Mouse (Mus musculus) 3T3-L1 (cell line): ENCODE measurements around the gene Pepd.

Source experiments
- DNase-seq: peaks from one replicate; pipeline ENCODE4 v3.0.0-alpha.2; 2015; ENCODE audit warnings: low read depth, low spot score

Gene Pepd

DNA sequence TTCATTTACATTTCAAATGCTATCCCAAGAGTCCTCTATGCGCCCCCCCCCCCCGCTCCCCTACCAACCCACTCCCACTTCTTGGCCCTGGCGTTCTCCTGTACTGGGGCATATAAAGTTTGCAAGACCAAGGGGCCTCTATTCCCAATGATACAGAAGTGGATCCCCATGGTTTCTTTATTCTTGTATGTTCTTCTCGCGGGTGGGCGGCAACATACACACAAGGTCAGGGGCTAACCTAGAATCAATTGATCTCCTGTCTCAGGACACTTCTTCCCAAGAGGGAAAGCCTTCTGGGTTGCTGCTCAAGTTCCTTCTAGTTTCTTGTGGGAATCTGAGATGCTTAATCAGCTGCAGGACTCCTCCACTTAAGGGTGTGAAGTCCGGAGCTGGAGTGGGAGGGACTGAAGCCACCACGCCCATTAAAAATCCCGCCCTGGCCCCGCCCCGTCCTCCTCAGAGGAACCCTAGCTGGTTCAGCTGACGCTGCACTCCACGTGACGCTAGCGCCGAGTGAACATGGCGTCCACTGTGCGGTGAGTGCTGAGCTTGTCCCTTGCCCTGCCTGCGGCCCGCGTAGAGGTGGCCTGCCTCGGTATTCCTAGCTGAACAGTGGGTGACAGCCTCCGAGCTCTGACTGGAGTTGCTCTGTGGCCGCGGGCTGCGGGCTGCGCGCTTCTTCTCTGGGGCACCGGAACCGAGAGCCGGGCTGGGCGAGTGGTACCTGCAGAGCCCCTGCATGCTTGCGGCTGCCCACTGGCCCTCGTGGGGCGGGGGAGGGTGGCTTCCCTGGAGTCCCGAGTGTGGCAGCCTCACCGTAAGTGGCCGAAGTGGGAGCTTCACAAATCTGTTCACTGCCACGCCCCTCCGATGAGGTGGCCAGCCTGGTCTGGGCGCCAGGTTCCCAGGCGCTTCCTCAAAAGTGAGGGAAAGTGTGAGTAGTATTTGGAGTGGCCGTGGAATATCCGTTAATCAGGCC, at the start of gene Pepd:
Gene Pepd, plus strand, starts transcription at position 461 of the 979 bp plus-strand sequence.
- peak; percentile 91 for DNase-seq

DNA sequence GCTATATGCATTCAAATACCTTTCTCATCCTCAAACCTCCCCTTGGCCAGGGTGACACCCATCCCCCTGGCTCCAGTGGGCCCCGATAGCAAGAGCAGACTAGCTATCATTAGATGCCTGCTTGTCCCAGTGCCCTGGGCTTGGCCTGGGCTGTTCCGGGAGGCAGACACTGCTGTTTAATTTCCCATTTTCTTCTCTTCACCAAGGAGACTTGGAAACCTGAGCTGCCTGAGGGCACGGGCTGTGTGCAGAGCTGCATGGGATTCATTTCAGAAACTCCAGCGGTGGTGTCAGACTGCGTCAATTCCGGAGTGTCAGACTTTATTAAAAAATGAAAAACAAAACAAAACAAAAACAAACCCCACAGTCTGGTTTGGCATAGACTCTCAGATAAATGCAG, 44.9 kb upstream of the Pepd start:
- DNase-seq = no peak

DNA sequence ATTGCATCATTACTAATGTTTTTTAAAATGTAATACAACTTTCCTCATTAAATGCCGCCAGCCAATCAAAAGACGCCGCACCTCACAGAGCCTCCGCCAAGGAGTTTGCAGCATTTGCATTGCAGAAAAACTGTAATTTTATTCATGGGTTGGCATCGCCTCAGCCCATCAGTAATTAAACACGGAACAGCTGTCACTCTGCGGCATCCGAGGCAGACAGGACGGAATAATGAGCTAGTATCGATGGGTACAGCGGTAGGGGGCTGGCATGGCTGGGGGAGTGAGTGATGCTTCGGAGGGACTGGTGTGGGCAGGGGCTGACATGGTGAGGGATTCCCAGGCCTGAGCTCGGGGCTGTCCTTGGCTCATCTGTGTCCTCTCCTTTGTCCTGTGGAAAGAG, 42.5 kb upstream of the Pepd start:
- DNase-seq = no peak

DNA sequence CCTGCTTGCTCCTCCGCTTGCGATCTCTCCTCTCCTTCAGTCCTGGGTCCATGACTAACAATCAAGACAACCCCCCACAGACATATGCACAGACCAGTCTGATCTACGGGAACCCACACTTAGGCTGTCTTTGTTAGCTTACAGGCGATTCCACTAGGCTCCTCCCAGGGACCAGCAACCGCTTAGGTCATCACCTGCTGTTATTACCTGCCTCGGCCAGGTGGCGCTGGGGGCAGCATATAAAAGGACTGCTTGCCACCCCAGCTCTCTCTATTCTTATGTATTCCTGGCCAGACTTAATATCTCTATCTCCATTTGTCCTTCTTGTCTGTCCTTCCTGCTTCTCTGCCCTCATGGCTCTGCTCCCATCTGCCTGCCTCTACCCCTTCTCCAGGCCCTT, 35.4 kb upstream of the Pepd start:
- DNase-seq = no peak

DNA sequence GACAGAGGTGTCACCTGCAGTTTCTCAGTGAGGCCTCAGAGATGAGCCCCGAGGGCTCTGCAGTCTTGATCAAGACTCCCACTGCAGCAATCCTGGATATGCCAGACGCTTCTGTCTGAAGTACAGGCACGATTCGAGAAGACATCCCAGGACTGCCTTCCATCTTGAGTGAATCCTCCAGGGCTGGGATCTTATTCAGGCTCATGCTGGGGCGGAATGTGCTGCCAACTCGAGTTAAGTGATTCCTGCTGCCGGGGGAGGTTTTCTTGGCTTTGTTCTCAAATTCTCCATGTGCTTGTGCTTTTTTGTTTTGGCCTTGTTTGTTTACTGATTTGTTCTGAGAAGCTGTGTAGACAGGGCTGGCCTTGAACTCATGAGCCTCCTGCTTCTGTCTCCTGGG, 34.4 kb upstream of the Pepd start:
- DNase-seq = no peak

DNA sequence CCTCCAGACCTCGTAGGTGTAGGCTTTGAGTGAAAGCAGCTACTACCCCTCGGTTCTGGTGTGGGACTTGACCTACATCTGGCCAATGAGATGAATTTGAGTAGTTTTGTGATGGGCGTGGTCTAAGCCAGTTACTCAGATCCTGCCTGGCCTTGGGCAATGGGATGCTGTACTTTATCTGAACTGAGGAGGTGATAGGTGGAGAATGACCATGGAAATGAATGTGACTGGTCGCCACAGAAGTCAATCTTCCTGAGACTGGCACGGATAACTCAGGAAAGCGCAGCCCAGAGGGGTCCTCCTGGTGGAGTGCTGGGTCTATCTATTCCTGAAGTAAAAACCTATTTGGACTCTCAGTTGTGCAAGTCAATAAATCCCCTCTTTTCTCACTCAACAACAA, 23.7 kb upstream of the Pepd start:
- no peak for DNase-seq

DNA sequence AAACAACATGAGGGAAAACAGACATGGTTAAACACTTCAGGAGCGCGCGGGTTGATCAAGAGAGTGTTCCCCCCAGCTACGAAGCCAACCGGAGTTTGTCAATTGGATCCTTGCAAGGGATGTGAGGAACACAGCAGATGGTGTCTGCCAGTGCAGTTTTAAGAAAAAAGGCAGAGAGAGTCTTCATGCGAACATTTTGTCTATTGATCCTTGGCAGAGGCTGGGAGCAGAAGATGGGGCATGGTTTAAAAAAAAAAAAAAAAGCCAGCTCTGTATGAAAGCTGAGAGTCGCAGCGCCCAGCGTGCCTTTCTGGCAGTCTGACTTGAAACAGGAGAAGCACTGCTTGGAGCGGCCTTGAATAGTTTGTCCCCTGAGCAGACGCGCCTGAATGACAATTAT, 23.3 kb upstream of the Pepd start:
- no peak for DNase-seq

DNA sequence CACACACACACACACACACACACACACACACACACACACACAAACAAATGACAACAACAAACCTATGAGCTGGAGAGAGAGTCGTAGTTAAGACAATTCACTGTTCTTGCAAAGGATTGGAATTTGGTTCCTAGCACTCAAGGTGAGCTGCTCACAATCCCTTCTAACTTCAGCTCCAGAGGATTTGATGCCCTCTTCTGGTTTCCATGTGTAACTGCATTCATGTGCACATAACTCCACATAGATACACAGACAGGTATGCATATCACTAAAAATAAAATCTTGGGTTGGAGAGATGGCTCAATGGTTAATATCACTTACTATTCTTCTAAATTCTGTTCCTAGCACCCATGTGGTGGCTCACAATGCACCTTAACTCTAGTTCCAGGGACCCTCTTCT, 19.3 kb upstream of the Pepd start:
- DNase-seq = no peak

DNA sequence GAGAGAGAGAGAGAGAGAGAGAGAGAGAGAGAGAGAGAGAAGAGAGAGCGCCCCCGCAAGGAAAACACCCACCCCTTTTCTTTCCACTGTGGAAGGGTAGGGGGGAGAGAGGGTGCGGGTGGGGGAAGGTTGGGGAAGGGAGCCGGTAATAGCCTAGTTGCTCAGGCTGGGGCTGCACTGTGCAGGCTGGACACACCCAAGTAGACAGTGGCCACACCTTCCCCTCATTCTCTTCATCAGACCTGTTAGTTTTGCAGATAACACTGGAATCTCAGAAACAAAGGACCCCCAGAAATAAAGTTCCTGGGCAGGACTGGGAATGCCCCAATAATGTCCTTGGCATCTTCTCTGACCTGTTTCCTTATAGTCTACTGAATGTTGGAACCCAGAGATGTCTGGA, 15.7 kb upstream of the Pepd start:
- DNase-seq = no peak

DNA sequence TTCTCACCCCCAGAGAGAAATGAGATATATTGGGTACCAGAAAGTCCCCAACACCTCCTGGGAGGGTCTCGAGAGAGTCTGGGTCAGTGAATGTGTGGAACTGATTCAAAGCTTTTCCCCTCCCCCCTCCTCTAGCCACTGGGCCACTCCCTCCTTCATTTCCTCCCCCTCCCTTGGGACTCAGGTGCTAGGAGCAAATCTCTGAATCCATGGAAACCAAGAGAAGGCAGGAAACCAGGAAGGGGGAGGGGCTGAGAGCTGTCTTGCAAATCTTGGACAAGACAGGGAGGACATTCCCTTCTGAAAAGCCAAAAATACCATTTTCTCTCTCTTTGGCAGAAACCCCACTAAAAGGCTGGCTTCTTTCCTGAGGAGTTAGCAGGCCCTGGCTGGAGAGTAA, 15.1 kb upstream of the Pepd start:
- no peak for DNase-seq

DNA sequence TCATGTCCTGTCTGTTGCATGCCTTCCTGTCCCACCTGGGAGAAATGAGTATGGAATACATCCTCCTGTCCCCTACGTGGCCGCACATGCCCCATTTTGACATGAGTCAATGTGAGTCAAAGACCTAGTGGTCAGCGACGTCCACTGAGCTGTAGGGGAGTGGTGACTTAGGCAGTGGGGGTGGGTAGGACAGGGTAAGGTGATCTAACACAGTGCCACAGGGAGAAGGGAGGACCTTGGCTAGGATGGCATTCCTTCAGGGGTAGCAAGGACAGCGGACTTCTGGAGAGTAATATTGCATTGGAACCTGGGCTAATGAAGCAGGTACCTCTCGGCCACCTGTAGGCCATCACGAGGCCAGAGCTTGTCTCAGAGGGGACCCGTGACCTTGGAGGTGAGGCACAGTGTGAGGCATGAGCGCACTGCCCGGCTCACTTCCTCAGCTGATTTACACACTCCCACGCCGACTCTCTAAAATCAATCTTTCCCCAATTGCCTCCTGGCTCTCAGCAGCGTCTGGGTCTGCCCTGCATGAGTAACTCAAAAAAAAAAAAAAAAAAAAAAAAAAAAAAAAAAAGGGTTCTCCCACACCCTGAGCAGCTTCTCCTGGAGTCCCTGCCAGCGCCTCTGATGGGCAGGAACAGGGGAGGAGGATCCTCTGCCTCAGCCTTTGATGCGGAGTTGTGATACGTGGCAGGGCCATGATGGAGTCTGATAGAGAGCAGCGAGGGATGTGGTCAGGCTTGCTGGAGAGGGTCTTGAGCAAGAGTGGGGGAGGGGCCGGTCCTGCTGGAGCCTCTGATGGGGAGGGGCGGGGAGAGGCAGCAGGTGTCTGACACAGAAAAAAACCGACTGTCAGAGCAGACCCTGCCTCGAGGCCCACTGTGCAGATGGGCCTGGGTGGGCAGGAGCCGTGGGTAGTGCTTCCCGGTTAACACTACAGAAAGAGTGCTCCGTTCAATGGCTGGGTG, 1.8 kb upstream of the Pepd start:
- DNase-seq = no peak

DNA sequence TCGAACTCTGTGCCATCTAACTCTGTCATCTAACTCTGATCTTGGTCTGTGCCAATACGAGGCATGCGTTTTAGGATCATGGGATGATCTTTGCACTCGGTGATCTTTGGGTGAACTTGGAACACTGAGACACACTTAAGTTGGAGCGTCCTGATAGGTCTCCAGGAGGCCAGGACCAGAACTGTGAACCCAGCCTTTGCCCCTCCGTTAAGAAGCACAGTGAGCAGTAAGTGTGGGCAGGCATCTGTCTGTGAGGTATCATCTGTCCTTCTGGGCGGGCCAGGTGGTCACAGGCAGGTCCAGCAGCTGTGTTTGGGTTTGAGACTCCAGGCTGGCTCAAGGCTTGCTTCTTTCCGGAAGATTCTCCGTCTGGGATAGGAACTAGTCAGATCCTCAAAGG, 1.8 kb downstream of the Pepd start:
- DNase-seq = no peak

DNA sequence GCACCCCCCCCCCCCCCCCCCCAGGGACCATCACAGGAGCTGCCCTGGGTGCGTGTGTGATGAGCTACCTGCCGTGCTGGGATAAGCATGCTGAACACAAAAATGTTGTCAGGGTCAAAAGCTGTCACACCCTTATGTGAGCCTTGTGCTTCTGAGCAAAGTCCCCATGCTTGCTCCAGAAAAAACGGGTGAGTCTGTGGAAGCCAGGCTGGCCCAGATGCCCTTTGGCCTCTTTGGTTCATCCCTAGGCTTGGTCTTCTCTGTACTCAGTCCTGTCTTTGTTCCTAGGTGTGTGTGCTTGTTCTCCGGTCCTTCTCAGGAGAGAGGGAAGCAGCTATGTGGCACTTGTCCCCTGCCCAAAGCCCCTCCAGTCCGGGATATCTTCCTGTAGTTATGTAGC, 3.4 kb downstream of the Pepd start:
- DNase-seq = no peak

DNA sequence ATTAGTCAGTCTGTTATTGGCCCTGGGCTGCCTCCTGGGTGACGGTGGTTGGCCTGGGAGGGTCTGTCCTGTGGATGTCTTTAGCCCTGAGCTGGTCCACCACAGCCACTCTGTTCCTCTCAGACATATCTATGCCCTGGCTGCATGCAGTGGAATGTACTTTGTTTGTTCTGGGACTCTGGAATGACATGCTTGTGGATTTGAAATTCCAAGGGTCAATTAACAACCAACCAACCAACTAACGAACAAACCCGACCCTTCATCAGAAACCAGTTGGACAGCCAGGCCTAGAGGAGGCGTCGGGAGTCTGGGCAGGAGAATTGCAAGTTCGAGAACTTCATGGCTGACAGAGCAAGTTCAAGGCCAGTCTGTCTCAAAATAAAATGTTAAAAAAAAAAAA, 5.4 kb downstream of the Pepd start:
- no peak for DNase-seq

DNA sequence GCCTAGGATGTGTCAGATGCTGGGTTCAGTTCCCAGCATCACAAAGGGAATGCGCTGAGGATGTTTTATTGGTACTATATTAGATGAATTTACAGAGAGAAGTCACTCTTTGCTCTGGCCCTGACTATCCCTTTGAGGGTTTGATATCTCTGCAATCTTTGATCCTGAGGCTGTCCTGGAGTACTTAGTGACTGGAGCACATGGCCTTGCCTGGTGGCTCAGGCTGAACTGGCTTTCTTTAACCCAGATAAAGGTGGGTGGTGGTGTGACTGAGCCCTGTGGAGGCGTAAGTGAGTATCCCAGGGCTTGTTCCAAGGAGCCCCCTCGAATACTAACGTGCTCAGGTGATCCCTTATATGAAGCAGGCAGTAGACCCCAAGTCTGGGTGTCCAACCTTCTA, 5.8 kb downstream of the Pepd start:
- no peak for DNase-seq

DNA sequence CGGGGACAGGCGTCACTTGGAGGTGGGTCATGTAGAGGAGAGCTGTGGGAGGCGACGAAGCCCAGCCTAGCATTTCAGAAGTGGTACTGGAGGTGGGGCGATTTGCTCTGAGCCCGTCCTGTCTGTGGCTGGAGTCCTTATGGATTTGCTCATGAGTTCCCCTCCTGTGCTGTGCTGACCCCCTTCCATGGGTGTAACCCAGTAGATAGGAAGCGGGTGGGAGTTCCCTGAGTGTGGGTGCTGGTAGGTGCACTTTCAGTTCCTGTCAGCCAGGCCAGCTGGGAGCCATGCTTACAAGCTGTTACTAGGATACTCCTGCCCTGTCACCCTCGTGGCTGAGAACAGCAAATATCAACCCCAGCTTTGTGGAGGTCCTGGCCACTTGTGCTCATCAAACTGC, 6.2 kb downstream of the Pepd start:
- no peak for DNase-seq

DNA sequence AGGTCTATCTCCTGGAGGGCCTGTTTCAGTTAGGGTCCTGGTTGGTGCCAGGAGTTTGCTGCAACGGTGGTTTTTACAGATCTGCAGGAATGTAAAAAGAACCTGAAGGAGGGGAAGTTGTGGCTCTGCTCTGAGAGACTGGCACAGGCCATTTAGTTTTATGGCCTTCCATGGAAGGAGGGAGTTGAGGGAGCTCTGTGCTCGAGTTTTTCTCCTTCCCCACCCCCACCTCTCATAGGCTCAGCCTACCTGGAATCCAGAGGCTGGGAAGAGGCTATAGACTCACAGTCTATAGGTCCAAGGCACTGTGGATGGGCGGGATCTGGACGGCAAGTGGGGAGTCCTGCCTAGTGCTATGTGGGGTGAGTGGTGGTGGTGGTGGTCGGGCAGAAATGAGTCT, 6.9 kb downstream of the Pepd start:
- DNase-seq = no peak

DNA sequence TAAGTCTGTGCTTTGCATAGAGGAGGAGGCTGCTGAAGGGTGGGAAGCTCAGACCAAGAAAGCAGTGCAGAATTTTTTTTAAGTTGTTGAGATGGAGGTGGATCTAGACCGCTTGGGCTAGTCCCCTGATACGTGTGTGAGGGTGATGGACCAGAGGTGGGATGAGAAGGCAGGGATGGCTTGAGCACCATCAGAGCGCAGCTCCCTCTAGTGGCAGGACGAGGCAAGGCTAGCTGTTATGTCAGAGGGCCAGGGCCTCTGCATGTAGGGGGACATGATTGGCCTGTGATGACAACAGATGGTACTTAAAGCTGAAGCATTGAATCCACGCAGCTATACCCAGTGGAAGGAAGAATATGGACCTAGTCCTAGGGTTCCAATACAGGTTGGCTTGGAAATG, 7.6 kb downstream of the Pepd start:
- peak; percentile 53 for DNase-seq

DNA sequence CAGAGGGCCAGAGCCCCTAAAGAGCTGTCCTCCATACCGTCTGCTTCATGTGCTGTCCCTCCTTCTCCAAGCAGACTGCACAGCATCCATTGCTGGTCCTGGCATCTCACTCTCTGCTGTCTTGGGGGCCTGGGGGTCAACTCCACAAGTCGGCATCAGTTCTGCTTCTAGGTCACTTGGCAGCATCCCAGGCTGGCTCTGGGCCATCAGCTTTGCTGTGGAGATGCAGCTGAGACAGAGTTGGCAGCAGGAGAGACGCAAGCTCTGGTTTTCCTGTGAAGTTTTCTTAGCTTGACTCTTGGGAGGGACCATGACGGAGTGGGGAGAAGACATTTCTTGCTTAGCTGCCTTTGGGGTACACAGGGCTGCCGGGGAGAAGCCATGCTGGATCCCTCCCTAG, 13.0 kb downstream of the Pepd start:
- no peak for DNase-seq

DNA sequence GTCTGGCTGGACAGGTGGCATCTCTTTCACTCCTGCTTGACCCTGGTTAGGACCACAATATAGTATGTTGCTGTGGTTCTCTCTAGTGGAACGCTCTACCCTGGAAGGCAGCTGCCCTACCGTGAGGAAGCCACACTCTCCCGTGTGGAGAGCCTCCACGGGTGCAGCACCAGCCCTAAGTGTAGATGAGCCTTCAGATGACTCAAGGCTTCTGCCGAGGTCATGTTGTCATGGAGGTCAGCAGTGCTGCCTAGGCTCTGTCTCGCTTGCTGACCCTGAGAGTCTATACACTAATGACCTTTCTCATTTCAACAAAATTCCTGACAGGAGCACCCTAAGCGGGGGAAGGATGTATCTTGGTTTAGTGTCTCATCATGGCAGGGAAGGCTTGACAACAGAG, 13.8 kb downstream of the Pepd start:
- no peak for DNase-seq

DNA sequence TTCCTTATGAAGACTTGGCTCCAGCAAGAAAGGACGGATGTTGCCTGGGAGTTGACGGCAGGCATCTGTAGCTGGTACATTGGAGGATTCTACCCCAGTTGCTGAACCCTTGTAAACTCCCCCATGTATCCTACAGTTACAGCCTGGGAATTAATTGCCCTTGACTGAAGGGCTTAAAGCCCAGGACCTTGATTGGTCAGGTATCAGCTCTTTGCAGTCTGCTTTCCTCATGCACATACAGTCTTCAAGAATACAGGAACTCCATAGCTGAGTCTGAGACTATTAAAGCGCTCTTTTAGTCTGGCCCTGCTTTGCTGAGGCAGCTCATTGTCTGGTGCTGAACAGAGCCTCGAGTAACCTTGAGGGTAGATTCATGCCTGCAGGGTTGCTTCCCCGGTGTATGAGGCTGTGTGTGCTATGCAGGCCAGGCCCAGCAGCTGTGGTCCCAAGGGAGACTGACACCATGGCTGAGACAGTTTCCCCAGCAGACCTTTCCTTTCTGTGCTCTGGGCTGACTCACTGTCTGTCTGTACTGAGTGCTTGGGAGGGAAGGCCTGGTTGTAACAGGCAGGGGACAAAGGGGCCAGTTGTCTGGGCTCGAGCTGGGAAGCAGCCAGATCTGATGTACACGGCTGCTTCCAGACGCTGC, 17.6 kb downstream of the Pepd start:
- DNase-seq = peak; percentile 90

DNA sequence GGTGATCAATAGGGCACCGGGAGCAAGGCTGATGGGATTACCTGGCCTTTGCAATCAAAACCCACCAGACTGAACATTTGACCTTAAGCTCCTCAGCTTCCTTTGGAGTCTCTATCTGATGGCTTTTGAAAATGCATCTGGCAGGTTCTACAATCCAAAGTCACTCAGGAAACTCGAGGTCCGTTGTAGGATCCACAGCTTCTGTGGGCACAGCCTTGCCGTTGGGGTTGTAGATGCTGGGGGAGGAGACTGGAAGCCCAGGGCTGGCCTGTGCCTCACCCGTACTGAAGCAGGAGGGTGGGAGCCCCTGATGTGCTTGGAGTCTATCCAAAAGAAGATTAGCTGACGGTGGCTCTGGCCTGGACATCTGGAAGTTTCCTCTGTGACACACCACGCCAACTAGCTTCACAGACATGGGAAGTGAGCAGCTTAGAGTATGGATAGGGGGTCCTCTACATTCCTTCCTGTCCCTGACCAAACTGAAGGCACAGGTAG, 18.1 kb downstream of the Pepd start:
- DNase-seq = no peak
